Mouse (Mus musculus): ENCODE data around the gene Fut9. TPM values are rescaled to one million over a fixed set of nuclear protein-coding genes. Genes with fewer than 3 reads are reported as not detected.

The Fut9 gene
- polyA plus RNA-seq (2015; fragmentation: Nextera tagmentation; extraction: Ambion mirVana) = 0.02 TPM in 1 of 2 replicates, not detected in the other

GRCm38 (mm10) chr4:25799476-25800283 lies at the start of gene Fut9:
Fut9 (minus strand) TSS chr4:25800244.
- no peaks in the 10 kb centered on the region for H3K9me3 ChIP-seq (replicated peaks; ENCODE audit: control insufficient read depth, low read length)
- no peak for ATAC-seq (ENCODE audit: low read depth)
- H3K27ac ChIP-seq (ENCODE audit: low read length) = no peak within 1 kb of the TSS
- no peaks in the 10 kb centered on the region for H3K4me1 ChIP-seq (ENCODE audit: control insufficient read depth, low read depth, low read length)
- peak within 1 kb of the TSS; percentile 42 for H3K4me2 ChIP-seq (ENCODE audit: low read depth, low read length)
- 2% methylated on average over 52 of the region's 52 CpGs for whole genome bisulfite sequencing (ENCODE audit: insufficient replicate concordance)
- H3K9ac ChIP-seq (ENCODE audit: low read depth, low read length) = no peak within 1 kb of the TSS
- H3K4me3 ChIP-seq (ENCODE audit: low read depth, low read length) = 0 out of 2 replicates have a peak within 1 kb of the TSS, but pooled peaks have one; percentile 5
- no peaks in the 10 kb centered on the region for H3K36me3 ChIP-seq (ENCODE audit: control insufficient read depth, insufficient read depth)
- H3K27me3 ChIP-seq (ENCODE audit: control insufficient read depth, insufficient read depth, low read depth, low read length) = peaks cover 13% of the 10 kb centered on the region

- no peak overlapping the region for H3K4me3 ChIP-seq (ENCODE audit: low read depth, low read length)
- no peak overlapping the region for H3K4me2 ChIP-seq (ENCODE audit: low read depth, low read length)
- no peaks in the 10 kb centered on the region for H3K36me3 ChIP-seq (ENCODE audit: control insufficient read depth, insufficient read depth)
- ATAC-seq (ENCODE audit: low read depth) = no peak
- no peak overlapping the region for H3K9ac ChIP-seq (ENCODE audit: low read depth, low read length)
- H3K9me3 ChIP-seq (replicated peaks; ENCODE audit: control insufficient read depth, low read length) = no peaks in the 10 kb centered on the region
- no peaks in the 10 kb centered on the region for H3K27me3 ChIP-seq (ENCODE audit: control insufficient read depth, insufficient read depth, low read depth, low read length)
- no peak overlapping the region for H3K27ac ChIP-seq (ENCODE audit: low read length)
- WGBS (ENCODE audit: insufficient replicate concordance) = 68% methylated on average over 7 of the region's 7 CpGs
- H3K4me1 ChIP-seq (ENCODE audit: control insufficient read depth, low read depth, low read length) = no peaks in the 10 kb centered on the region
These were observed 15.7 kb upstream of the Fut9 start for GRCm38 (mm10) chr4:25815783-25816182.

GRCm38 (mm10) chr4:25813340-25813739 lies 13.3 kb upstream of the Fut9 start:
- no peaks in the 10 kb centered on the region for H3K27me3 ChIP-seq (ENCODE audit: control insufficient read depth, insufficient read depth, low read depth, low read length)
- 62% methylated on average over 1 of the region's 1 CpGs for WGBS (ENCODE audit: insufficient replicate concordance)
- H3K36me3 ChIP-seq (ENCODE audit: control insufficient read depth, insufficient read depth) = no peaks in the 10 kb centered on the region
- no peak overlapping the region for H3K9ac ChIP-seq (ENCODE audit: low read depth, low read length)
- H3K9me3 ChIP-seq (replicated peaks; ENCODE audit: control insufficient read depth, low read length) = no peaks in the 10 kb centered on the region
- ATAC-seq (ENCODE audit: low read depth) = no peak
- no peak overlapping the region for H3K27ac ChIP-seq (ENCODE audit: low read length)
- H3K4me2 ChIP-seq (ENCODE audit: low read depth, low read length) = no peak overlapping the region
- H3K4me3 ChIP-seq (ENCODE audit: low read depth, low read length) = no peak overlapping the region
- H3K4me1 ChIP-seq (ENCODE audit: control insufficient read depth, low read depth, low read length) = no peaks in the 10 kb centered on the region

- Histone ChIP-seq H3K4me1 (ENCODE audit: control insufficient read depth, low read depth, low read length) (no peaks in the 10 kb centered on the region), H3K4me3 (ENCODE audit: low read depth, low read length) (no peak overlapping the region), H3K27ac (ENCODE audit: low read length) (no peak overlapping the region), H3K27me3 (ENCODE audit: control insufficient read depth, insufficient read depth, low read depth, low read length) (no peaks in the 10 kb centered on the region), H3K4me2 (ENCODE audit: low read depth, low read length) (no peak overlapping the region), H3K9me3 (replicated peaks; ENCODE audit: control insufficient read depth, low read length) (no peaks in the 10 kb centered on the region), H3K9ac (ENCODE audit: low read depth, low read length) (no peak overlapping the region), H3K36me3 (ENCODE audit: control insufficient read depth, insufficient read depth) (no peaks in the 10 kb centered on the region)
- no peak for ATAC-seq (ENCODE audit: low read depth)
- 43% methylated on average over 1 of the region's 1 CpGs for WGBS (ENCODE audit: insufficient replicate concordance)
These were observed 10.0 kb upstream of the Fut9 start for GRCm38 (mm10) chr4:25810058-25810457.

GRCm38 (mm10) chr4:25801751-25802150 lies 1.7 kb upstream of the Fut9 start:
- Histone ChIP-seq H3K9ac (ENCODE audit: low read depth, low read length) (no peak overlapping the region), H3K4me1 (ENCODE audit: control insufficient read depth, low read depth, low read length) (no peaks in the 10 kb centered on the region), H3K27me3 (ENCODE audit: control insufficient read depth, insufficient read depth, low read depth, low read length) (peaks cover 13% of the 10 kb centered on the region), H3K27ac (ENCODE audit: low read length) (no peak overlapping the region), H3K4me2 (ENCODE audit: low read depth, low read length) (no peak overlapping the region), H3K9me3 (replicated peaks; ENCODE audit: control insufficient read depth, low read length) (no peaks in the 10 kb centered on the region), H3K36me3 (ENCODE audit: control insufficient read depth, insufficient read depth) (no peaks in the 10 kb centered on the region), H3K4me3 (ENCODE audit: low read depth, low read length) (no peak overlapping the region)
- ATAC-seq (ENCODE audit: low read depth) = no peak
- WGBS (ENCODE audit: insufficient replicate concordance) = 53% methylated on average over 2 of the region's 2 CpGs

- H3K9me3 ChIP-seq (replicated peaks; ENCODE audit: control insufficient read depth, low read length) = no peaks in the 10 kb centered on the region
- no peaks in the 10 kb centered on the region for H3K36me3 ChIP-seq (ENCODE audit: control insufficient read depth, insufficient read depth)
- no peak overlapping the region for H3K4me3 ChIP-seq (ENCODE audit: low read depth, low read length)
- no peak overlapping the region for H3K27ac ChIP-seq (ENCODE audit: low read length)
- H3K4me2 ChIP-seq (ENCODE audit: low read depth, low read length) = no peak overlapping the region
- no peak for ATAC-seq (ENCODE audit: low read depth)
- no peak overlapping the region for H3K9ac ChIP-seq (ENCODE audit: low read depth, low read length)
- peaks cover 13% of the 10 kb centered on the region for H3K27me3 ChIP-seq (ENCODE audit: control insufficient read depth, insufficient read depth, low read depth, low read length)
- WGBS (ENCODE audit: insufficient replicate concordance) = 3% methylated on average over 5 of the region's 5 CpGs
- H3K4me1 ChIP-seq (ENCODE audit: control insufficient read depth, low read depth, low read length) = no peaks in the 10 kb centered on the region
These were observed 206 bp upstream of the Fut9 start for GRCm38 (mm10) chr4:25800284-25800616.

- Histone ChIP-seq H3K4me2 (ENCODE audit: low read depth, low read length) (no peak overlapping the region; the same call in 1 of the 2 replicates), H3K27ac (ENCODE audit: low read length) (no peak overlapping the region), H3K9me3 (replicated peaks; ENCODE audit: control insufficient read depth, low read length) (no peaks in the 10 kb centered on the region), H3K4me3 (ENCODE audit: low read depth, low read length) (no peak overlapping the region), H3K27me3 (ENCODE audit: control insufficient read depth, insufficient read depth, low read depth, low read length) (peaks cover 13% of the 10 kb centered on the region), H3K9ac (ENCODE audit: low read depth, low read length) (no peak overlapping the region), H3K36me3 (ENCODE audit: control insufficient read depth, insufficient read depth) (no peaks in the 10 kb centered on the region), H3K4me1 (ENCODE audit: control insufficient read depth, low read depth, low read length) (no peaks in the 10 kb centered on the region)
- WGBS (ENCODE audit: insufficient replicate concordance) = 3% methylated on average over 7 of the region's 7 CpGs
- no peak for ATAC-seq (ENCODE audit: low read depth)
These were observed 981 bp downstream of the Fut9 start for GRCm38 (mm10) chr4:25799051-25799475.

- H3K9me3 ChIP-seq (replicated peaks; ENCODE audit: control insufficient read depth, low read length) = no peaks in the 10 kb centered on the region
- no peaks in the 10 kb centered on the region for H3K36me3 ChIP-seq (ENCODE audit: control insufficient read depth, insufficient read depth)
- peaks cover 13% of the 10 kb centered on the region for H3K27me3 ChIP-seq (ENCODE audit: control insufficient read depth, insufficient read depth, low read depth, low read length)
- no peak for ATAC-seq (ENCODE audit: low read depth)
- no peaks in the 10 kb centered on the region for H3K4me1 ChIP-seq (ENCODE audit: control insufficient read depth, low read depth, low read length)
- no peak overlapping the region for H3K4me2 ChIP-seq (ENCODE audit: low read depth, low read length)
- H3K9ac ChIP-seq (ENCODE audit: low read depth, low read length) = no peak overlapping the region
- WGBS (ENCODE audit: insufficient replicate concordance) = 11% methylated on average over 10 of the region's 10 CpGs
- no peak overlapping the region for H3K4me3 ChIP-seq (ENCODE audit: low read depth, low read length)
- H3K27ac ChIP-seq (ENCODE audit: low read length) = no peak overlapping the region
These were observed 1.6 kb downstream of the Fut9 start for GRCm38 (mm10) chr4:25798412-25798811.

GRCm38 (mm10) chr4:25796149-25796548 lies 3.9 kb downstream of the Fut9 start:
- H3K4me3 ChIP-seq (ENCODE audit: low read depth, low read length) = no peak overlapping the region
- H3K27ac ChIP-seq (ENCODE audit: low read length) = no peak overlapping the region
- peaks cover 13% of the 10 kb centered on the region for H3K27me3 ChIP-seq (ENCODE audit: control insufficient read depth, insufficient read depth, low read depth, low read length)
- no peak for ATAC-seq (ENCODE audit: low read depth)
- H3K4me2 ChIP-seq (ENCODE audit: low read depth, low read length) = no peak overlapping the region
- 29% methylated on average over 3 of the region's 3 CpGs for WGBS (ENCODE audit: insufficient replicate concordance)
- no peak overlapping the region for H3K9ac ChIP-seq (ENCODE audit: low read depth, low read length)
- no peaks in the 10 kb centered on the region for H3K9me3 ChIP-seq (replicated peaks; ENCODE audit: control insufficient read depth, low read length)
- H3K36me3 ChIP-seq (ENCODE audit: control insufficient read depth, insufficient read depth) = no peaks in the 10 kb centered on the region
- H3K4me1 ChIP-seq (ENCODE audit: control insufficient read depth, low read depth, low read length) = no peaks in the 10 kb centered on the region
